In genomic region chr2:118341295-118341694, GRCm38 (mm10) we compare ENCODE assay signal across 23 mouse cellular contexts.
"Had no signal": no experiment of that assay in that cellular context is flagged by ENCODE, and none has a peak within 500 bp of the region (broad histone marks: within the 10 kb centered on the region; RNA-seq: fewer than 3 reads in every experiment).

No protein-coding gene starts in this region.

- H3K4me3 ChIP-seq: kidney, embryonic 15.5 days; limb, embryonic 12.5 days; limb, embryonic 15.5 days; megakaryocyte, embryonic 14.5 days; midbrain, embryonic 10.5 days; midbrain, embryonic 15.5 days; neural tube, embryonic 12.5 days; neural tube, embryonic 15.5 days had no signal

- H3K9ac ChIP-seq: kidney, embryonic 15.5 days; limb, embryonic 12.5 days; limb, embryonic 15.5 days; liver, embryonic 14.5 days; midbrain, embryonic 15.5 days; neural tube, embryonic 12.5 days; neural tube, embryonic 15.5 days had no signal

- H3K4me1 ChIP-seq: limb, embryonic 12.5 days; limb, embryonic 15.5 days; megakaryocyte, embryonic 14.5 days; midbrain, embryonic 15.5 days; neural tube, embryonic 12.5 days; neural tube, embryonic 15.5 days had no signal

- H3K27ac ChIP-seq: kidney, embryonic 15.5 days; limb, embryonic 12.5 days; limb, embryonic 15.5 days; liver, embryonic 14.5 days; macrophage; midbrain, embryonic 10.5 days; midbrain, embryonic 15.5 days; neural tube, embryonic 12.5 days; neural tube, embryonic 15.5 days; stomach, postnatal 0 days had no signal

- DNase-seq: kidney, adult 2 months; kidney, postnatal 14 days; left cerebral cortex, postnatal 4 days; lung, adult 2 months; right cerebral cortex, adult 18-20 months; right cerebral cortex, postnatal 14 days; right cerebral cortex, postnatal 4 days; thymus, adult 2 months; thymus, postnatal 14 days; thymus, postnatal 4 days had no signal

- H3K36me3 ChIP-seq: kidney, embryonic 15.5 days; limb, embryonic 12.5 days; limb, embryonic 15.5 days; midbrain, embryonic 10.5 days; midbrain, embryonic 15.5 days; neural tube, embryonic 12.5 days; neural tube, embryonic 15.5 days had no signal

- H3K4me2 ChIP-seq: kidney, embryonic 15.5 days; limb, embryonic 12.5 days; limb, embryonic 15.5 days; liver, embryonic 11.5 days; midbrain, embryonic 15.5 days; neural tube, embryonic 12.5 days; neural tube, embryonic 15.5 days had no signal

- H3K9me3 ChIP-seq: kidney, embryonic 15.5 days; limb, embryonic 12.5 days; limb, embryonic 15.5 days; midbrain, embryonic 10.5 days; midbrain, embryonic 15.5 days; neural tube, embryonic 12.5 days; neural tube, embryonic 15.5 days had no signal

- H3K27me3 ChIP-seq: kidney, embryonic 15.5 days; limb, embryonic 12.5 days; limb, embryonic 15.5 days; midbrain, embryonic 15.5 days; neural tube, embryonic 12.5 days; neural tube, embryonic 15.5 days had no signal

- ATAC-seq: intestine, postnatal 0 days; midbrain, embryonic 15.5 days had no signal
